Mouse (Mus musculus) right cerebral cortex, postnatal 25 days (tissue): ENCODE measurements at regions not wholly inside any gene's neighbourhood (a gene's known extent, or its start where the extent isn't known, plus 50 kb on each side); places are given as distances from the start of the nearest gene placed in this dataset.

Source experiments
- DNase-seq: peaks from one replicate; pipeline ENCODE4 v3.0.0; 2022

- DNase-seq: no peak
These were observed 57.9 kb downstream of the Sox9 start for GRCm38 (mm10) chr11:112839721-112840494.

- DNase-seq: no peak
These were observed 58.4 kb downstream of the Sox9 start for GRCm38 (mm10) chr11:112840495-112840828.

- DNase-seq: no peak
These were observed 62.4 kb downstream of the Sox9 start for GRCm38 (mm10) chr11:112844258-112844901.

GRCm38 (mm10) chr11:112847146-112847545, 65.1 kb downstream of the Sox9 start:
- DNase-seq: no peak

GRCm38 (mm10) chr11:112847851-112848250, 65.8 kb downstream of the Sox9 start:
- DNase-seq: no peak

- DNase-seq: no peak
These were observed 68.0 kb downstream of the Sox9 start for GRCm38 (mm10) chr11:112849974-112850373.

GRCm38 (mm10) chr11:112850532-112851272, 68.7 kb downstream of the Sox9 start:
- no peak for DNase-seq

GRCm38 (mm10) chr11:112851321-112851720, 69.3 kb downstream of the Sox9 start:
- DNase-seq: no peak

GRCm38 (mm10) chr11:112855975-112856374, 74.0 kb downstream of the Sox9 start:
- no peak for DNase-seq

- DNase-seq: no peak
These were observed 77.3 kb downstream of the Sox9 start for GRCm38 (mm10) chr11:112859309-112859708.

GRCm38 (mm10) chr11:112860797-112861196, 78.8 kb downstream of the Sox9 start:
- DNase-seq: no peak

GRCm38 (mm10) chr11:112861233-112861632, 79.2 kb downstream of the Sox9 start:
- no peak for DNase-seq

GRCm38 (mm10) chr11:112865836-112866235, 83.8 kb downstream of the Sox9 start:
- no peak for DNase-seq

GRCm38 (mm10) chr11:112869571-112869970, 87.5 kb downstream of the Sox9 start:
- DNase-seq: no peak

- no peak for DNase-seq
These were observed 88.4 kb downstream of the Sox9 start for GRCm38 (mm10) chr11:112870201-112871035.

- no peak for DNase-seq
These were observed 90.8 kb downstream of the Sox9 start for GRCm38 (mm10) chr11:112872677-112873367.

GRCm38 (mm10) chr11:112874239-112874638, 92.2 kb downstream of the Sox9 start:
- DNase-seq: no peak

- no peak for DNase-seq
These were observed 94.2 kb downstream of the Sox9 start for GRCm38 (mm10) chr11:112876226-112876625.

- DNase-seq: no peak
These were observed 96.4 kb downstream of the Sox9 start for GRCm38 (mm10) chr11:112878436-112878835.

GRCm38 (mm10) chr11:112880736-112881135, 98.7 kb downstream of the Sox9 start:
- DNase-seq: no peak

- no peak for DNase-seq
These were observed 103.4 kb downstream of the Sox9 start for GRCm38 (mm10) chr11:112885336-112885940.

- no peak for DNase-seq
These were observed 104.1 kb downstream of the Sox9 start for GRCm38 (mm10) chr11:112886139-112886538.
